Mouse (Mus musculus) forebrain, embryonic 16.5 days (tissue): Measurements from ENCODE around the gene Gm12166. TPM values are rescaled to one million over a fixed set of nuclear protein-coding genes. Genes with fewer than 3 reads are reported as not detected.

Experiments used
- ATAC-seq: fragments of 200-750 bp; cut with Nextera tagmentation; 2 replicates; pipeline ENCODE4 v1.8.0; 2017; ENCODE audit warnings: mild to moderate bottlenecking, moderate library complexity
- H3K27ac ChIP-seq: fragments of 300-500 bp; sonication (generic); 2 replicates; pipeline ENCODE4 v1.5.1; 2014; ENCODE audit warnings: low read length, control low read depth
- H3K27me3 ChIP-seq: fragments of 300-500 bp; sonication (generic); replicated peaks from 2 replicates; pipeline ENCODE4 v1.6.1; 2014; ENCODE audit warnings: low read length; ENCODE audit not compliant: control insufficient read depth, insufficient read depth
- H3K36me3 ChIP-seq: fragments of 300-500 bp; sonication (generic); 2 replicates; pipeline ENCODE4 v1.6.1; 2014; ENCODE audit not compliant: control insufficient read depth, insufficient read depth
- H3K4me1 ChIP-seq: fragments of 300-500 bp; sonication (generic); replicated peaks from 2 replicates; pipeline ENCODE4 v1.6.1; 2014; ENCODE audit warnings: low read length; ENCODE audit not compliant: control insufficient read depth, insufficient read depth
- H3K4me2 ChIP-seq: fragments of 300-500 bp; sonication (generic); 2 replicates; pipeline ENCODE4 v1.6.1; 2014; ENCODE audit warnings: mild to moderate bottlenecking, low read length, control low read depth
- H3K4me3 ChIP-seq: fragments of 300-500 bp; sonication (generic); replicated peaks from 2 replicates; pipeline ENCODE4 v1.5.1; 2014; ENCODE audit warnings: mild to moderate bottlenecking, low read length, control low read depth
- H3K9ac ChIP-seq: fragments of 300-500 bp; sonication (generic); replicated peaks from 2 replicates; pipeline ENCODE4 v1.6.1; 2014; ENCODE audit warnings: low read depth, low read length, control low read depth
- H3K9me3 ChIP-seq: fragments of 300-500 bp; sonication (generic); 2 replicates; pipeline ENCODE4 v1.6.1; 2016; ENCODE audit warnings: low read length; ENCODE audit not compliant: control insufficient read depth
- WGBS: fragments of 180-500 bp; shearing (Covaris S2); extraction: QIAGEN DNeasy Blood & Tissue Kit; methylation state at CpG from one replicate; pipeline ENCODE4 v1.1.7; 2014; 5-methylcytosine and 5-hydroxymethylcytosine counted together
- microRNA-seq: library from miRNA; unstranded; fragments of <30 nt; microRNA quantifications from one replicate; pipeline ENCODE4, GENCODE M21; 2017
- polyA plus RNA-seq: library from polyadenylated mRNA; unstranded; fragments of >200 nt; fragmentation: Nextera tagmentation; extraction: Ambion mirVana; gene quantifications from 2 replicates; pipeline ENCODE4 v1.2.1, GENCODE M21; 2015

The Gm12166 gene
- polyA plus RNA-seq, 1 experiment from 2014 or later: 5.0 TPM

- Histone ChIP-seq H3K4me1 (no peaks in the 10 kb centered on the region), H3K9me3 (no peaks in the 10 kb centered on the region), H3K4me2 (no peak overlapping the region), H3K27me3 (no peaks in the 10 kb centered on the region), H3K9ac (no peak overlapping the region), H3K27ac (no peak overlapping the region), H3K36me3 (no peaks in the 10 kb centered on the region), H3K4me3 (no peak overlapping the region)
- WGBS: 89% methylated on average over 6 of the region's 6 CpGs
- ATAC-seq: no peak
Observed at GRCm38 (mm10) chr11:46027952-46028814, 23.9 kb downstream of the Gm12166 start.

GRCm38 (mm10) chr11:46025962-46026392 lies 26.1 kb downstream of the Gm12166 start:
- no peak for ATAC-seq
- no peak overlapping the region for H3K4me2 ChIP-seq
- H3K4me3 ChIP-seq: no peak overlapping the region
- no peaks in the 10 kb centered on the region for H3K4me1 ChIP-seq
- no peak overlapping the region for H3K9ac ChIP-seq
- no peaks in the 10 kb centered on the region for H3K27me3 ChIP-seq
- H3K9me3 ChIP-seq: no peaks in the 10 kb centered on the region
- H3K27ac ChIP-seq: no peak overlapping the region
- no peaks in the 10 kb centered on the region for H3K36me3 ChIP-seq
- 66% methylated on average over 7 of the region's 7 CpGs for WGBS

- Histone ChIP-seq H3K4me1 (no peaks in the 10 kb centered on the region), H3K4me3 (no peak overlapping the region), H3K9ac (no peak overlapping the region), H3K4me2 (no peak overlapping the region), H3K27me3 (no peaks in the 10 kb centered on the region), H3K36me3 (no peaks in the 10 kb centered on the region), H3K9me3 (no peaks in the 10 kb centered on the region), H3K27ac (no peak overlapping the region)
- 91% methylated on average over 6 of the region's 6 CpGs for WGBS
- ATAC-seq: no peak
Observed at GRCm38 (mm10) chr11:46022983-46023382, 29.1 kb downstream of the Gm12166 start.

- no peak for ATAC-seq
Observed at GRCm38 (mm10) chr11:46021850-46022249, 30.3 kb downstream of the Gm12166 start.

GRCm38 (mm10) chr11:46020246-46020645 lies 31.9 kb downstream of the Gm12166 start:
- H3K27me3 ChIP-seq: no peaks in the 10 kb centered on the region
- 50% methylated on average over 1 of the region's 1 CpGs for WGBS
- H3K36me3 ChIP-seq: no peaks in the 10 kb centered on the region
- H3K4me2 ChIP-seq: no peak overlapping the region
- no peak overlapping the region for H3K27ac ChIP-seq
- H3K4me1 ChIP-seq: no peaks in the 10 kb centered on the region
- H3K9ac ChIP-seq: no peak overlapping the region
- no peak overlapping the region for H3K4me3 ChIP-seq
- no peak for ATAC-seq
- H3K9me3 ChIP-seq: no peaks in the 10 kb centered on the region

More at GRCm38 (mm10) chr11:46021850-46022249, 30.3 kb downstream of the Gm12166 start:
- Histone ChIP-seq H3K4me1 (no peaks in the 10 kb centered on the region), H3K4me3 (no peak overlapping the region), H3K27me3 (no peaks in the 10 kb centered on the region), H3K9me3 (no peaks in the 10 kb centered on the region), H3K9ac (no peak overlapping the region), H3K27ac (no peak overlapping the region), H3K4me2 (no peak overlapping the region), H3K36me3 (no peaks in the 10 kb centered on the region)

GRCm38 (mm10) chr11:46016061-46016460 lies 36.1 kb downstream of the Gm12166 start:
- Histone ChIP-seq H3K27ac (no peak overlapping the region), H3K4me2 (no peak overlapping the region), H3K9ac (no peak overlapping the region), H3K36me3 (no peaks in the 10 kb centered on the region), H3K4me1 (no peaks in the 10 kb centered on the region), H3K9me3 (no peaks in the 10 kb centered on the region), H3K27me3 (no peaks in the 10 kb centered on the region), H3K4me3 (no peak overlapping the region)
- WGBS: 15% methylated on average over 6 of the region's 6 CpGs
- peak; percentile 50; the same call in 1 of the 2 replicates for ATAC-seq

Small RNA genes lying within 50 kb of the gene (microRNA-seq; reads per million reads assigned to microRNA genes)
- gene Mir8100: not detected

Other genes starting within 250 kb of the Gm12166 start
- 45.1 and 56.0 TPM in 2 replicates for gene Clint1, start 200.3 kb downstream of the Gm12166 start, polyA plus RNA-seq
- 11.5 and 13.6 TPM in 2 replicates for gene Lsm11, start 107.4 kb downstream of the Gm12166 start, polyA plus RNA-seq
- 10.0 and 10.2 TPM in 2 replicates for gene Thg1l, start 96.8 kb downstream of the Gm12166 start, polyA plus RNA-seq
- not detected in 2 replicates for gene Sox30, start 72.0 kb downstream of the Gm12166 start, polyA plus RNA-seq
- 9.7 and 10.8 TPM in 2 replicates for gene Adam19, start 3.7 kb upstream of the Gm12166 start, polyA plus RNA-seq
- gene Nipal4, start 114.2 kb upstream of the Gm12166 start, polyA plus RNA-seq: 0.11 and 0.29 TPM in 2 replicates
- gene Fndc9, start 183.2 kb upstream of the Gm12166 start, polyA plus RNA-seq: 3.2 and 5.3 TPM in 2 replicates